Mouse (Mus musculus) limb, embryonic 11.5 days (tissue): Measurements from ENCODE around the gene Wnt16. TPM values are rescaled to one million over a fixed set of nuclear protein-coding genes. Genes with fewer than 3 reads are reported as not detected.

Source experiments
- ATAC-seq: fragments of 200-750 bp; cut with Nextera tagmentation; 2 replicates; pipeline ENCODE4 v1.8.0; 2017; ENCODE audit warnings: low read depth; ENCODE audit not compliant: insufficient number of reproducible peaks, low FRiP score, low TSS enrichment
- DNase-seq: peaks from one replicate; pipeline ENCODE4 v3.0.0-alpha.2; 2015; ENCODE audit warnings: low spot score
- H3K27ac ChIP-seq: fragments of 300-500 bp; sonication (generic); replicated peaks from 2 replicates; pipeline ENCODE4 v1.5.1; 2014; ENCODE audit warnings: low read depth, mild to moderate bottlenecking, low read length
- H3K27me3 ChIP-seq: fragments of 300-500 bp; sonication (generic); 2 replicates; pipeline ENCODE4 v1.6.1; 2014; ENCODE audit warnings: mild to moderate bottlenecking, low read length, mixed read lengths; ENCODE audit not compliant: control insufficient read depth, insufficient read depth
- H3K36me3 ChIP-seq: fragments of 300-500 bp; sonication (generic); 2 replicates; pipeline ENCODE4 v1.6.1; 2014; ENCODE audit warnings: mild to moderate bottlenecking, low read length, moderate library complexity, mixed read lengths; ENCODE audit not compliant: control insufficient read depth, insufficient read depth
- H3K4me1 ChIP-seq: fragments of 300-500 bp; sonication (generic); 2 replicates; pipeline ENCODE4 v1.6.1; 2014; ENCODE audit warnings: low read length, mixed read lengths; ENCODE audit not compliant: control insufficient read depth, insufficient read depth
- H3K4me2 ChIP-seq: fragments of 300-500 bp; sonication (generic); 2 replicates; pipeline ENCODE4 v1.6.1; 2014; ENCODE audit warnings: low read depth, mild to moderate bottlenecking, moderate library complexity; ENCODE audit not compliant: severe bottlenecking
- H3K4me3 ChIP-seq: fragments of 300-500 bp; sonication (generic); 2 replicates; pipeline ENCODE4 v1.5.1; 2014; ENCODE audit warnings: low read depth, low read length
- H3K9ac ChIP-seq: fragments of 300-500 bp; sonication (generic); 2 replicates; pipeline ENCODE4 v1.6.1; 2014; ENCODE audit warnings: mild to moderate bottlenecking, low read length
- H3K9me3 ChIP-seq: fragments of 300-500 bp; sonication (generic); 2 replicates; pipeline ENCODE4 v1.6.1; 2016; ENCODE audit warnings: low read length; ENCODE audit not compliant: control insufficient read depth
- WGBS: fragments of 180-500 bp; shearing (Covaris S2); extraction: QIAGEN DNeasy Blood & Tissue Kit; methylation state at CpG from one replicate; pipeline ENCODE4 v1.1.7; 2014; 5-methylcytosine and 5-hydroxymethylcytosine counted together
- polyA plus RNA-seq: library from polyadenylated mRNA; unstranded; fragments of >200 nt; fragmentation: Nextera tagmentation; extraction: Ambion mirVana; gene quantifications from 2 replicates; pipeline ENCODE4 v1.2.1, GENCODE M21; 2014

The Wnt16 gene
- polyA plus RNA-seq, 1 experiment from 2014 or later, result 0.88 TPM

DNA sequence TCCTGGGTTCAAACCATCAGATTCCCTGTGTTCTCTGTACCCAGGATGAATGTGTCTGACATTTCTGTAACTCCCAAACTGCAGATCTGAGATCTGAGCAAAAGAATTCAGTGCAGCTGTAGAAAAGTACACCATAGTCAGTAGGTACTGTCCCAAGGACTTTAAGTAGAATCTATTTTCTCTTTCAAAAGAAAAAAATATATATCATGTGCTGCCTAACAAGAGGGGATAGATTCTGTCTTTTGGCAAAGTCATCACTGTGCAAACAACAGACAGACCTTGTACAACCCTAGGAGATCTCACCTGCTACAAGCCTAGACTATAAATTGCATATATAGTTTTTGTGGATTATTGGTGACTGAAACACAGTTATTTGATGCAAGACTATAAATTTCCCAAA lies 19.4 kb upstream of the Wnt16 start:
- Histone ChIP-seq H3K27me3 (no peaks in the 10 kb centered on the region), H3K27ac (no peak overlapping the region), H3K36me3 (no peaks in the 10 kb centered on the region), H3K4me3 (no peak overlapping the region), H3K4me1 (no peaks in the 10 kb centered on the region), H3K9ac (no peak overlapping the region), H3K4me2 (no peak overlapping the region), H3K9me3 (no peaks in the 10 kb centered on the region)
- ATAC-seq (no peak), DNase-seq (no peak)

DNA sequence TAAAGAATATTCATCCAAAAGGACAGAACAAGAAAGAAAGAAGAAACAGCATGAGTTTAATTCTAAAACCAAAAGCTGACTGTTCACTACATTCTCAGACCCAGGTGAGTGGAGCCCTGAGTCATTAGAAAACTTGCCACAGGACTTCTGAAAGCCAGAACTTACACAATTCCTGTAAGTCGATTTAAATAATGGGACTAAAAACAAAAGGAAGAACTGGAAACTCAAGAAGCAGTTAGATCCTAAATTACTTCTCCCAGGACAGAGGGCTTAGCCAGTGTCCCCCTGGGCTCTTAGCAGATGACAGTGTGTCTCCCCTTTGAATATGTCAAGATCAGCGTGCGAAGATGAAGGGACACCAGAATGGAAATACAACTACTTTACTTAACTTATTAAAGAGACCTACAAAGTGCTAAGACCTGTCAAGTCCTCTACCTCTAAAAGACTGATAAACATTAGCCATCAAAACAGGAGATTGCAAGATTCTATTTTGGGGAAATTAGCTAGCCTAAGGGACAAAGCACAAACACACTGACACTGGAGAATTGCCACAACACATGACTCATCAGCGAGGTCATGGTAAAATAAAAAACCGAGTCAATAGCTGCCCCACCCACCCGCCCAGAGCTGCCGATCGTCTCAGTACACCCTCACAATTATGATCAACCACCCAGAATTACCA lies 18.0 kb upstream of the Wnt16 start:
- Histone ChIP-seq H3K27ac (no peak overlapping the region), H3K9ac (no peak overlapping the region), H3K9me3 (no peaks in the 10 kb centered on the region), H3K4me3 (no peak overlapping the region), H3K4me1 (no peaks in the 10 kb centered on the region), H3K4me2 (no peak overlapping the region), H3K27me3 (no peaks in the 10 kb centered on the region), H3K36me3 (no peaks in the 10 kb centered on the region)
- whole genome bisulfite sequencing, result 80% methylated on average over 8 of the region's 8 CpGs
- no peak for ATAC-seq
- DNase-seq, result no peak

DNA sequence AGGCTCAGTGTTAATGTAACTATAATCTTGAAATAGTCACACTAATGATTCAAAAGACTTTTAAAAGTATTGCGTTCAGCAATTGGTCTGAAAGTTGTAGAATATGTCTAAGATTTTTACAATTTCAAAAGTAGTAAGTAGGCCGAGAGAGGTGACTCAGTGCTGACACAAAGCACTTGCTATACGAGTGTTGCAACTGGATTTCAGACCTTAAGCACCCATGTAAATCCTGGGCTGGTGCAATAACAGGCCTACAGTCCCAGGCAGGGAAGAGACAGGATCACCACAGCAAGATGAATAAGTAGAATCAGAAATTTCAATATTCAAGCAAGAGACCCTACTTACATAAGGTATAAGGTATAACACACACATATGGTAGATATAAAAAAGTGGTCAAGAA lies 10.1 kb upstream of the Wnt16 start:
- Histone ChIP-seq H3K4me1 (peaks cover 10% of the 10 kb centered on the region; the same call in 1 of the 2 replicates), H3K9me3 (no peaks in the 10 kb centered on the region), H3K4me3 (no peak overlapping the region), H3K4me2 (no peak overlapping the region), H3K27ac (no peak overlapping the region), H3K27me3 (no peaks in the 10 kb centered on the region), H3K9ac (no peak overlapping the region), H3K36me3 (no peaks in the 10 kb centered on the region)
- 89% methylated on average over 3 of the region's 3 CpGs for WGBS
- ATAC-seq, result no peak
- DNase-seq, result no peak

DNA sequence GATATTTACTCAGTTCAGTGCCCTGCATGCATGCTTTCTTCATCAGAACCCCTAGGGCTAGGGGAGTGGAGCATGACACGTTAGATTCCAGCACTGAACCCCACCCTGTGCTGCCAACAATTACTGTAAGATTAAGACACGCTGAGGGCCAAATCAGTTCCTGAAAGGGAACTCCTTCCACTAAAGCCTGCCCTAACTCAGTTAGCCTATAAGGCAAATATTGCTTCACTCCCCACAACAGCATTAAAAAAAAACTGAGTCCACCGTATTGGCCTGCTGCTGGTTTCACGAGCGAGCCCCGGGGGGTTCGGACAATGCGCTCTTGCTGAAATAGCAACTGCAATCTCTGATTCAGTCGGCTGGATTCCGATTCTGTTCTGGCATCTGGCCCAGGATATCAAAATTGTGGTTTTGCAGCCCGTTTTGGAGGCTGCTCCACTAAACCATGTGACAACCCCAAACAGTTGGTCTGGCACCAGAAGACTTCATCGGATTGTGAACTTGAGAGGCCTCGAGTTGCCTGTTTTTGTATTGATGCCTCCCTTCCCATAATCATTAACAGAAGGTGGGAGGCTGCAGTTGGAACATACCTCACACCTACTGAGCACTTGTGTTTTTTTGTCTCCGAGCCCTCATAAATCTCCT lies 7.7 kb upstream of the Wnt16 start:
- no peaks in the 10 kb centered on the region for H3K36me3 ChIP-seq
- H3K4me3 ChIP-seq, result no peak overlapping the region
- WGBS, result 35% methylated on average over 14 of the region's 14 CpGs
- DNase-seq, result peak; percentile 51
- H3K27ac ChIP-seq, result no peak overlapping the region
- ATAC-seq, result peak; percentile 67
- no peaks in the 10 kb centered on the region for H3K9me3 ChIP-seq
- H3K27me3 ChIP-seq, result no peaks in the 10 kb centered on the region
- peaks cover 10% of the 10 kb centered on the region; the same call in 1 of the 2 replicates for H3K4me1 ChIP-seq
- H3K9ac ChIP-seq, result no peak overlapping the region
- peak overlapping the region; percentile 3; the same call in 1 of the 2 replicates for H3K4me2 ChIP-seq

DNA sequence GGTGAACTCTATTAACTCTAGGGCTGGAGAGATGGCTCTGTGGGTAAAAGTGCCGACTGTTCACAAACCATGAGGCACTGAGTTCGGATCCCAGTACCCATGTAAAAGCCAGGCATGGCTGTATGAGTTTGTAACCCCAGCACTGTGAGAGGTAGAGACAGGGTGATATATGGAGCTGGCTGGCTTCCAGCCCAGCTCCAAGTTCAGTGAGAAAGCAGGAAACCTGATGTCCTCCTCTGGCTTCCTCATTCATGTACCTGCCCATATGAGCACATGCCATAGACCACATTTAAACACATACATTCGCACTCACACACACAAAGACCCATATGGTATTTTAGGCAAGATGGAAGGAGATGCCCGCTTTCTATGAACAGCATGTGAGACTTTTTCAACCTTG lies 5.6 kb upstream of the Wnt16 start:
- Histone ChIP-seq H3K36me3 (no peaks in the 10 kb centered on the region), H3K9ac (no peak overlapping the region), H3K27ac (no peak overlapping the region), H3K27me3 (0 out of 2 replicates have a peak, but pooled peaks cover 2% of the 10 kb centered on the region), H3K4me3 (no peak overlapping the region), H3K4me1 (peaks cover 10% of the 10 kb centered on the region; the same call in 1 of the 2 replicates), H3K4me2 (no peak overlapping the region), H3K9me3 (no peaks in the 10 kb centered on the region)
- WGBS, result 86% methylated on average over 4 of the region's 4 CpGs
- DNase-seq (no peak), ATAC-seq (no peak)

DNA sequence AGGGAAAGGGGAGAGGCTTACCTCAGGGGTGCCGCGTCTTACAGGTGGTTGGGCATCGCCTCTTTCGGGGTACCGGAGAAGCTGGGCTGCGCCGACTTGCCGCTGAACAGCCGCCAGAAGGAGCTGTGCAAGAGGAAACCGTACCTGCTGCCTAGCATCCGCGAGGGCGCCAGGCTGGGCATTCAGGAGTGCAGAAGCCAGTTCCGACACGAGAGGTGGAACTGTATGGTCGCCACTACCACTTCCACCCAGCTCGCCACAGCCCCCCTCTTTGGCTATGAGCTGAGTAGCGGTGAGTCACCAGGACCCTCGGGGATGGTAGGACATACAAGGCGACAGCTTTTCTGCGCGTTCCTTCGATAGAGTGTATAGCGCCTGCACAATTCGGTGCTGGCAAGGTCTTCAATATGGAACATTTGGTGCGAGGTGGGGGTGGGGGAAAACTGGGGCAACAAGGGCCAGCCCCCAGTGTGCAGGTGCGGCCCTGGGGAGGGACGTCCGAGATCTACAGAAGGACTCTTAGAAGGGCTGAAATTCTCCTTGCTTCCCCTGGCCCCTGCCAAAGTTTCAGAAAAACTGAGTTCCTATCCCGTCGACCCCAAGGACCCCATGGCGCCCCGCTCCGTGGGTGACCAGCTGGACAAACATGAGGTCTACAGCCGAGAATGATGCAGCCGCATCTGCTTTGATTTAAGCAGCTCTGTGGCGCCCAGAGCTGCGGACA lies 872 bp downstream of the Wnt16 start:
- ATAC-seq (peak; percentile 75), DNase-seq (peak; percentile 70)
- H3K36me3 ChIP-seq, result no peaks in the 10 kb centered on the region
- under 1% methylated on average over 38 of the region's 38 CpGs for WGBS
- peaks cover 5% of the 10 kb centered on the region for H3K4me1 ChIP-seq
- peak overlapping the region; percentile 87 for H3K4me2 ChIP-seq
- peak overlapping the region; percentile 32 for H3K4me3 ChIP-seq
- peak overlapping the region; percentile 2; the same call in 1 of the 2 replicates for H3K9ac ChIP-seq
- no peak overlapping the region for H3K27ac ChIP-seq
- H3K27me3 ChIP-seq, result peaks cover 3% of the 10 kb centered on the region; the same call in 1 of the 2 replicates
- H3K9me3 ChIP-seq, result no peaks in the 10 kb centered on the region

DNA sequence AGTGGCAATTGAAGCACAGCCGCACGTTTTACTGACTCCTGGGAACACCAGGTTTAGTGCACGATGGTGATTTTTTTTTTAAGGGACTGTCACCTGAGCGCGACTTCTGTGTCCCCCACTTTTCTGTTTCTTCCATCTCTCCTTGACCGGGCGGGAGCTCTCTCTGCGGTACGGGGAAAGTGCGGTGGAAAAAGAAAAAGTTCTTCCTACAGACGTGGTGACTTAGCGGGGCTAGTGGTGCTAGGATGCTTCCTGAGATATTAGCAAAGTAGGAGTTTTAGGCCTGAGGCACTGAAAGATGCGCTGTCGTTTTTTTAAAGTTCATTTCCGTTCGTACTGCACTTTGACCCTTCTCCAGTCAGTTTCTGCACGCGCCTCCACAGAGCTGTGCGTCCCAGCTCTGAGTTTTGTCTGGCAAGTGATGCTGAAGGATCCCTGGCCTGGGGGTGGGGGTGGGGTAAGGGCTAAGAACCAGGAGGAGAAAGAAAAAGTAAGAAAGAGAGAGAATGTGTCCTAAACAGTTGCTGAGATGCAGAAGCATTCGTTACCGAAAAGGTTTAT lies 1.5 kb downstream of the Wnt16 start:
- ATAC-seq, result no peak
- H3K4me3 ChIP-seq, result peak overlapping the region; percentile 32
- peaks cover 3% of the 10 kb centered on the region; the same call in 1 of the 2 replicates for H3K27me3 ChIP-seq
- H3K4me1 ChIP-seq, result peaks cover 5% of the 10 kb centered on the region
- H3K4me2 ChIP-seq, result peak overlapping the region; percentile 87
- no peak for DNase-seq
- WGBS, result 1% methylated on average over 21 of the region's 21 CpGs
- no peaks in the 10 kb centered on the region for H3K9me3 ChIP-seq
- H3K27ac ChIP-seq, result no peak overlapping the region
- no peak overlapping the region for H3K9ac ChIP-seq
- no peaks in the 10 kb centered on the region for H3K36me3 ChIP-seq

DNA sequence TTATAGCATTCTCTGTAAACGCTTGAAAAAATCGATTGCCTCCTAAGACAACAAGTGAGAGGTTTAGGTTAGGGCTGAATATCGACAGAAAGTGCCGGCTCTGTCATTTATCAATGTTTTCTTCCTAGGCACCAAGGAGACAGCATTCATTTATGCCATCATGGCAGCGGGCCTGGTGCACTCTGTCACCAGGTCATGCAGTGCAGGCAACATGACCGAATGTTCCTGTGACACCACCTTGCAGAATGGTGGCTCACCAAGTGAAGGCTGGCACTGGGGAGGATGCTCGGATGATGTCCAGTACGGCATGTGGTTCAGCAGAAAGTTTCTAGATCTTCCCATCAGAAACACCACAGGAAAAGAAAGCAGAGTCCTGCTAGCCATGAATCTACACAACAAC lies 2.8 kb downstream of the Wnt16 start:
- no peak for DNase-seq
- no peak for ATAC-seq

More for the DNA sequence above, 2.8 kb downstream of the Wnt16 start:
- 75% methylated on average over 8 of the region's 8 CpGs for WGBS
- Histone ChIP-seq H3K9ac (no peak overlapping the region), H3K27ac (no peak overlapping the region), H3K4me2 (no peak overlapping the region), H3K27me3 (peaks cover 3% of the 10 kb centered on the region; the same call in 1 of the 2 replicates), H3K36me3 (no peaks in the 10 kb centered on the region), H3K4me1 (peaks cover 9% of the 10 kb centered on the region), H3K9me3 (no peaks in the 10 kb centered on the region), H3K4me3 (no peak overlapping the region)
